Mouse (Mus musculus) gastrocnemius, postnatal 14 days (tissue): ENCODE results near the gene Reps2. TPM values are rescaled to one million over a fixed set of nuclear protein-coding genes. Genes with fewer than 3 reads are reported as not detected.

Source experiments
- DNase-seq: peaks from one replicate; pipeline ENCODE4 v3.0.0; 2021; ENCODE audit warnings: mixed read lengths
- intact Hi-C: fragments of 180-260 bp; cut with DNase I; formaldehyde crosslinking; loops from one replicate; pipeline ENCODE4 v1.15.1; 2025; ENCODE audit warnings: low total_unique reads
- long read RNA-seq, 2 experiments: library from polyadenylated mRNA; stranded (forward); transcript quantifications; one replicate each; pipeline ENCODE4 v2.0.0; 2021
- total RNA-seq, 2 experiments: library from RNA; stranded (reverse); gene quantifications; 2 replicates each; pipeline ENCODE4 v1.2.3; 2021

The Reps2 gene
- total RNA-seq, result 1 to 10 TPM; 1.7 to 2.9 TPM
- long read RNA-seq, experiment 1, result 0 reads
- long read RNA-seq, experiment 2, partial matches to known transcripts, result 0 of 2 reads
- long read RNA-seq, experiment 2, other reads (novel, unspliced or antisense), result 2 of 2 reads

DNA sequence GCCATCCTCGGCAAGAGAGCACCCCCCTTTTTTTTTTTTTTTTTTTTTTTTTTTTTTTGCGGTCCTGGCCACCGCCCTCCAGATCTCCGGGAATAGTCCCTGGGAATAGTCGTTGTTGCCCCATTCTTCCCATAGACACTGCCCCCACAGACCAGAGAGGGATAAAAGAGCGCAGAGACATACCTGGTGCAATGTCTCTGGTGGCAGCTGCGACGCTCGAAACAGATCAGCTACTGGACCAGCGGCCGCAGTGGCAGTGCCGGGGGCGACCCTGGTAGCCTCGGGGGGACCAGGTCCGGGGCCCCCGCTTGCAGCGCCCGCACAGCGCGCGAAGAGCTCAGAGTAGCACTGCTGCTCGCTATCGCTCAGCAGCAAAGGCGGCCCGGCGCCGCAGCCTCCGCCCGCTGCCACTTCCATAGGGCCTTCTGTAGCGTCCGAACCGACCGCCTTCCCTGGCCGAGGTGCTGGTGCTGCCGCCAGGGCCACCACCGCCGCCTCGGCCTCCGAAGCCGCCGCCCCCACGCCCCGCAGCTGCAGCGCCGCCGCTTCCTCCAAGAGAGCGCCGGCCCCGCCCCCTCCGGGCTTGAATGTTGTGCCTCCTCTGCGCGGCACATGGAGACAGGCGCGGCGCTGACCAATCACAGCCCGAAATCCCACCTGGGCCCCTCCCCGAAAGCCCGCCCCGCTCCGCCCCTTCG, at the start of gene Reps2:
Gene Reps2 (minus strand): TSS at position 559 of the 698 bp plus-strand sequence.
- DNase-seq, result peak; percentile 82
- intact Hi-C loops, result no loop called here

DNA sequence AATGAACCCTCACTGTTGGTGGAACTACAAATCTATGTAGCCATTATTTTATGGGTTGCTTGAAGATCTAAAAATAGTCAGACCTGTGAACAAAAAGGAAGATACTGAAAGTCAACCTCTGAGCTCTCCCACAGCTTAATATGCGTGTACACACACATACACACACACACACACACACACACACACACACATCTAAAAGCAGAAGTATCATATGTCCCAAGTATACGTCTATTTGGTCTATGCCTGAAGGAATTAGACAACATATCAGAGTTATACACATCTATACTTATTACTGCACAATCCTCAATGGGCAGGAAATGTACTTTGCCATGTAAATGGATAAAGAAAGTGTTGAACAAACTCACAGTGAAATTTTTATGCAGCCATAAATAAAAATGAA, 47.8 kb upstream of the Reps2 start:
- no peak for DNase-seq
- intact Hi-C loops, result no loop called here

DNA sequence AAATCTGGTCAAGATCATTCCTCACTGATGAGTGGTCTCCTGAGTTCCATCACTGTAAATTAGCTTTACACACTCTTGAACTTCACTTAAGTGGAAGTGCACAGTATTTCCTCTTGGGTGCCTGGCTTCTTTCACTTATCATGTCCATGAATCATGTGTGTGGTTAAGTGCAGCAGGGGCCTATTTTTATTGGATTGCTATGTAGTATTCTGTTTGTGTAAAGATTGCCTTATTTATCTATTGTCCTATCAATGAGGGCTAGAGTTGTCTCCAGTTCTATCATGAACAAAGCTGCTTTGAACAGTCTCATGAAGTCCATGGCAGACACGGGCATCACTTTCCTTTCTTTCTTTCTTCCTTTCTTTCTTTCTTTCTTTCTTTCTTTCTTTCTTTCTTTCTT, 41.9 kb upstream of the Reps2 start:
- DNase-seq, result no peak
- intact Hi-C loops, result no loop called here

DNA sequence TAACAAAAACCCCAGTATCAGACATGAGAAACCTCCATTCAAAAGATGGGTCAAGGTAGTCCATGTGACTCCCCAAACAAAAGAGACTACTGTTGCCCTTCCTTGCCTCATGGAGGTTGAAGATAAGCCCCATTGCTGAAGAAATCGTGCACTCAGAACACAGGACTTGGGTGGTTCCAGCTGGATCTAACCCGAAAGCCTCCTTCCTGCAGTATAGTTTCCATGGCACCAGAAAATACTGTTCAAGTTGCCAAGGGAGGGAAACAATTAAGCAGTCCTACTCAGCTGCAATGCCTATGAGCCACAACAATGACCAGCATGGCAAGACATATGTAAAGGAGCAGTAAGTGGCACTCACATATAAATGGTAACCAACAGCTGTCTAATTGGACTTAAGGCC, 36.1 kb upstream of the Reps2 start:
- no peak for DNase-seq
- intact Hi-C loops, result no loop called here

DNA sequence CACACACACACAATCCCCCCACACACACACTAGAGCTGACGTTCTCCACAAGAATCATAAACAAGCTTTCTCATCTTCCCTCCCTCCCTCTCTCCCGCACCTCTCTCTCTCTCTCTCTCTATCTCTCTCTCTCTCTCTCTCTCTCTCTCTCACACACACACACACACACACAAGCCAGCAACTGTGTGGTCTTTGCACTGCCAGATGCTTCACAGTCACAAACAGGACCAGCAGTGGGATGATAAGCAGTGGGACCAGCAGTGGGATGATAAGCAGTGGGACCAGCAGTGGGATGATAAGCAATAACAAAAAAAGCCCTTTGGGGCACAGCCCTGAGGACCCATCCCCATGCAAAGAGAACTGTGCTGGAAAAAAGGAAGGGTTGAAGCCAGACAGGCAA, 35.4 kb upstream of the Reps2 start:
- no peak for DNase-seq
- intact Hi-C loops, result no loop called here

DNA sequence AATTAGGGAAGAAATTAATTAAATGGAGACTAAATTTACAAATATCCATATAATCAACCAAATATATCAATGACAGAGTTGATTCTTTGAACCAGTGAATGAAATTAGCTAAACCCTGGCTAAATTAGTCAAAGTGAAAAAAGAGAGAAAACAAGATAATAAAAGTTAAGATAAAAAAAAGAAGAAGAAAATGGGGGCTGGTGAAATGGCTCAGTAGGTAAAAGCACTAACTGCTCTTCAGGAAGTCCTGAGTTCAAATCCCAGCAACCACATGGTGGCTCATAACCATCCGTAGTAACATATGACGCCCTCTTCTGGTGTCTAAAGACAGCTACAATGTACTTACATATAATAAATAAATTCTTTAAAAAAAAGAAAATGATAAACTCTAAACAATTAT, 22.7 kb upstream of the Reps2 start:
- intact Hi-C loops, result no loop called here
- no peak for DNase-seq

DNA sequence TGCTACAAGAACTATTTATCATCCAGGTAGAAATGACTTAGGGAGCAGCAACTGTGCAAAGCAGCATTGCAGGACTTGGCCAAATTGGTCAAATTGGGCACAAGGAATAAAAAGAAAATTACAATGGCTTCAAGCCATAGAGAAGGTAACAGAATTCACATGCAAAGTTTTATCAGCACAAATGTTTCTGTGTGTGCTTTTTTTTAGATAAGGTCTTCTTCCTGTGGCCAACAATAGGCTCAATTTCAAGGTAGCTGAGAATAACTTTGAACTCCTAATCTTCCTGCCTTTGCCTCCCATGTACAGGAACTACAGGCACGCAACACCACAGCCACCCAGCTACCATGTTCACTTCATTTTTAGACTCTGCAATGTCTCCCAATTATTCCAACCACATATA, 16.7 kb upstream of the Reps2 start:
- intact Hi-C loops, result no loop called here
- no peak for DNase-seq

DNA sequence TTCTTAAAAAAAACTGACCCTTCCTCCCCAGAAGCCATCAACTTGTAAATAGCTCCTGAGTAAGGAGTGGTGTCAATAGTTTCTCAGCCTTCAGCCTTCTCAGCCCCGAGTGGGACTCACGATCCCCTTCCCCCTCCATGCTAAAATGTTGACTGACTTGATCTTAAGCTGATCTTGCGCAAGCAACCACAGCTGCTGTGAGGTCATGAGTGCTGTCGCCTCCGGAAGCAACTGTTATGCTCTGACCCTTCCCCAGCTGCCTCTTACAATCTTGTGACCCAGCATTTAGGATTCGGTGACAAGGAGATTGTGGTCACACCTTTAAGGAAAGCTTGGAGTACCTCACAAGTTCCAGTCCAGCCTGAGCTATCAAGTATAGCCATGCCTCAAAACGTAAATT, 10.1 kb upstream of the Reps2 start:
- intact Hi-C loops, result no loop called here
- DNase-seq, result no peak

DNA sequence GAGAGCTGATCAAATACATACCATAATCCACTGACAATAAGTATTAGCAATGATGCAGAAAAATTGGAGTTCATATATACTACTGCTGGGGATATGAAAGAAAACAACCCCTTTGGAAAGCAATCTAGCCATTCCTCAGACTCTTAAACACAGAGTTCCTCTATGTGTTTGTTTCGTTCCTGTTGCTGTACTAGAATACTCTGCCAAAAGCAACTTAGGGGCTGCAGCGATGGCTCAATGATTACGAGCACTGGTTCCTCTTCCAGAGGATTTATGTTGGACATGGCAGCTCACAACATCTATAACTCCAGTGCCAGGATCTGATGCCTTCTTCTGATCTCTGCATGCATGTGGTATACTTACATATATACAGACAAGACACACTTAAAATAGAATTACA, 9.0 kb upstream of the Reps2 start:
- DNase-seq, result no peak
- intact Hi-C loops, result no loop called here

DNA sequence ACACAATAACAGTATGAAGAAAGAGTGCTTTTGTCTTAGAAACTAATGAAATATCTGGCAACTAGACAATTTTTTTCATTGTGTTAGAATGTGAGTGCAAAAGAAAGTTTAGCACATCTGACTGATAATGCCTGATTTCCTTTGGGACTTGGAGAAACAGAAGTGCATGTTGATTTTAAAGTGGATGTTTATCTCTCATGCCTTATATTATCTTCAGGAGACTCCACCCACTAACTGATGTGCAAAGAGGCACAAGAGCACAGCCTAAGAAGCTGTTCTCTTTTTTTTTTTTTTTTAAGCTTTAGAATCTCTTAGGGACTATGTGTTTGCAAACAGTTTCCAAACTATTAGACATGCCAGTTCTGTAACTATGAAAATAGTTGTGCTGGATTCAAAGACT, 7.7 kb upstream of the Reps2 start:
- no peak for DNase-seq
- intact Hi-C loops, result no loop called here

DNA sequence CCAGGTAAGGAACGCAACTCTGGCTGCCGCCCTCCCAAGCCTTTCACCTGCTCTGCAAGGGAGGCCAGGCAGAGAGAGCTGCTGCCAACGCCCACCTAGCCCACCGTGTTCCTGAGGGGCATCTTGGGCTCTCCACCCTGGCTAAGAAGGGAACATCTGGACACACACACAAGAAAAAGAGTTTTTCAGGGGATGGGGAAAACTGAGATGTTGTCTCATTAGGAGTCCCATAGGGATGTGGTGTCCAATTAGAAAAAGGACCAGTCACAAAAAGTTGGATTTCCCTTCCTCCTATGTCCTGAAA, 292 bp upstream of the Reps2 start:
- DNase-seq, result no peak
- intact Hi-C loops, result no loop called here

DNA sequence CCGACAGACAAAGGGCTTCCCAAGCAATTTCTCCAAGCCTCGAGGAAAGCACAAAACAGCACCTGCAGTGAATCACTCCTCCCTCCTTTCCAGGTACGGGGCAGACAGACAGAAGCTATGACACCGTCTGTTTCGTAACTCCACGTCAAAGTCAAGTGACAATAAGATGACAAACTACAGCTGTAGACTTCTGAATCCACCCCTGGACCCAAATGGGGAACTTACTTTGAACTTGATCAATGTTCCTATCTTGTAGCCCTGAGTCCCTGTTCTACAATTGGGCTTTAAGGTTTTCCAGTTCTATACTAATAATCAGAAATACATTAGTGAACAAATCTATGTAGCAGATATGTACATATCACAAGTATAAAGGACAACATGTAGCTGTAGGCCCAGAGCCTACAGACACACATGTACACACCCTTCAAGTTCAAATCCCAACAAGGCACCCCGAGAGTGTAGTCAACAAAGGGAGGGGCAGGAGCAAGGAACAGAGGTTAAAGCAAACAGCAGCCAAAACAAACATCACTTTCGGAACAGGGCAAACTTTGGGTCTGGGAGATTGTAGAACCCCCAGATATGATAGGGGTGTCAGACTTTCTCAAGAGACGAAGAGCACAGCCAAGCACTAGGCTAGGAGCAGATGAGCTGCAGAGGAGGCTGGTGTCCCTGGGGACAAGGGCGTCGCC, 903 bp downstream of the Reps2 start:
- no peak for DNase-seq

DNA sequence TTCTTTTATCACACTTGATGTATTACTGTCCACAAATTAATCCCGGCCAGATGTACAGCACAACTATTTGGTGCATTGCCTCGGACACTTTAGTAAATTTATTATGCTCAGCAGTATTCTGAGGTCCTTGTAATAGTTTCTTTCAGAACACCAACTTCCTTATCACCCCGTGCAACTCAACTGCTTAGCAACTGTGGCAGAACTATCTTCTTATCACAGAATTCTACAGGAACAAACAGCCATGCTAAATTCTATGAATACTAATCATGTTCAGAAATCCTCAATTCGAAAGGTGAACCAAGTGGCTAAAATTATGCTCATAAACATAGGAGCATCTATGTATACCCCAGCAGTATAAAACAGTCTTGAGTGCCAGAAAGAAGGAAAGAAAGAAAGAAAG, 1.7 kb downstream of the Reps2 start:
- DNase-seq, result no peak
- intact Hi-C loops, result no loop called here

More for the DNA sequence above, 903 bp downstream of the Reps2 start:
- intact Hi-C loops, result no loop called here

DNA sequence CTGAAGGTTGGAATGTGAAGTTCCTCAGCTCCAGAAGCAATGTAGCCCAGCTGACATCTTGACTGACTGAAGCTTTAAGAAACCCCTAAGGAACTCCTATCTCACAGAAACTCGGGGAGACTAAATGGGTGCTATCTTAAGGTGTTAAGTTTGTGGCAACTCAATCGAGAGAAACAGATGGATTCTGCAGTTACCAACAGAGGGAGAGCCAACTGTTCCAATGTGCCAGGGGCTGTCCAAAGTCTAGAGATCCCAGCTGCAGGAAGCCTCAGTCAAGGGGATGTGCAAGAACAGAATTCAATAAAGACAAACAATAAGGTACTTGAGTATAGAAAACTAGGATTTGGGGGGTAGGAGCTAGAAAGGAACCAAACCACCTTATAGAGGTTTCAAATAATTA, 8.3 kb downstream of the Reps2 start:
- DNase-seq, result no peak
- intact Hi-C loops, result no loop called here

DNA sequence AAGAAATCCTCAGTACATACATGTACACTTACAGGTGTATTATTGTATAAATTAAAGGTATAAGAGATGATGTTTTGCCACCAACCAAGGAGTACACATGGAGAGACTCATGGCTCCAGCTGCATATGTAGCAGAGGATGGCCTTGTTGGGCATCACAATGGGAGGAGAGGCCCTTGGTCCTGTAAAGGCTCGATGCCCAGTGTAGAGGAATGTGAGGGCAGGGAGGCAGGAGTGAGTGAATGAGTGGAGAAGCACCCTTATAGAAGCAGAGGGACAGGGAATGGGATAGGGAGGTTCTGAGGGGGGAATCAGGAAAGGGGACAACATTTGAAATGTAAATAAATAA, 21.4 kb downstream of the Reps2 start:
- intact Hi-C loops, result no loop called here
- DNase-seq, result no peak

DNA sequence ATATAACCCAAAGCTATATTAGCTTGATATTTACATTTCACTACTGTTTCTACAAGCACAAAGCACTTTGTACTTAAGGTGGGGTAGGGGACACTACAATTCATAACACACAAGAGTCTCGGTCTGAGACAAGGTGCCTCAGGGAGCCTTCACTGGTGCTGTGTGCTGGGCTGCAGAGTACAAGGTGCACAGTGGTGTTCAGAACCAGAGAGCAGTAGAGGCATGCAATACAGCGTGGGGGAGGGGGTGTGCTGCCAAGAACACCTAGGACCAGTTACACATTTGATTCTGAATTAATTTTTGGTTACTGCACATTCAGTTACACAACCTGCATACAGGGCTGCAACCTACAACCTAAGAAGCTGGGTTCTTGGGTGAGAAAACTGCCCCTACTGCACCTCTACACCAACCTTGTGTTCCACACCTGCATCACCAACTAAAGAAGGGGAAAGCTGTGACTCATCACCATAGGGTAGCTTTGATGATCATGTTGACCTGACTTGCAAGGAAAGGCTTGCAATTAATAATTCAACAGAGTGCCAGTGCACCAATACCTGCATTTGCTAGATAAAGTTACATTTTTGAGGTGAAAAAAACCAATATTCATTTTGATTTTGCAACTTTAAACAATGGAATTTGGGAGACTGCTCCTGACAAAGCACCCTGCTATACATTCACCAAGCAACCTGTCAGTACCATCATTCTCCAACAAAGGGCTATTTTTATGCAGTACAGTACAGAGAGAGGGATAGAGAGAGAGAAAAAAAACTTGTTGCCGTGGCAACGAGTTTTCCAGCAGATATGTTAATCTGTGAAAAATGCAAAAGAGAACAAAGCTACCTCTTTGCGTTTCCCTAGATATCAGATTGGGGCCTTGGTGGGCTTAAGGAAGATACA, 22.0 kb downstream of the Reps2 start:
- intact Hi-C loops, result no loop called here
- no peak for DNase-seq

DNA sequence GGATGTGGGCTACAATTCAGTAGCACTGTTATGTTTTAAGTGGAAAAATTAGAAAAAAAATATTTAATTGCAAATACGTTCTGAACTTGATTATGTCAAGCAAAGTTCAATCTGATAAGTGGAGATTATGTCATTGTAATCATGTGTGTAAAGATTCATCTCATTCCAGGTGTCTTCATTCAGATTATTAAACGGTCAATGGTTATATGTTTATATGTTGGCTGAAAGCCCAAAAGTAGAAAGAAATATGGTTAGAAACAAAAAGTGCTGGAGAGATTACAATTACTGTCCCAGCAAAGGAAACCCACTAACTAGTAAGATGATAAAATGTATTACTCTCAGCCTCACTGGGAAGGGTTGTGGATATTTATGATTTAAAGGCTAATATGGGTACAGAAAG, 23.7 kb downstream of the Reps2 start:
- DNase-seq, result no peak
- intact Hi-C loops, result no loop called here

DNA sequence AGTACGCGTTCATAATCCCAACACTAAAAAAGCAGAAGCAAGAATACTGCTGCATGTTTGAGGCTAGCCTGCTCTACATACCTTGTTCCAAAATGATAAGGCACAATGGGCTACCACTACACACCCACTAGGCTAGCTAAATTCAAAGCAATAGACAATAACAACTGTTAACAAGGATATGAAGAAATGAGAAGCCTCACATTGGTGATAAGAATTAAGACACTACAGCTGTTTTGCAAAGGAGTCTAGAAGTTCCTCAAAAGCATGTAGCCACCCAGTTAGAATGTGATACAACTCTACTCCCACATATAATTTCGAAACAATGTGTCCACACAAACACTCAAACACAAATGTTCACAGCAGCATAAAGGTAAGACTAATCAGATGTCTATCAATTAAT, 24.9 kb downstream of the Reps2 start:
- DNase-seq, result no peak
- intact Hi-C loops, result no loop called here

DNA sequence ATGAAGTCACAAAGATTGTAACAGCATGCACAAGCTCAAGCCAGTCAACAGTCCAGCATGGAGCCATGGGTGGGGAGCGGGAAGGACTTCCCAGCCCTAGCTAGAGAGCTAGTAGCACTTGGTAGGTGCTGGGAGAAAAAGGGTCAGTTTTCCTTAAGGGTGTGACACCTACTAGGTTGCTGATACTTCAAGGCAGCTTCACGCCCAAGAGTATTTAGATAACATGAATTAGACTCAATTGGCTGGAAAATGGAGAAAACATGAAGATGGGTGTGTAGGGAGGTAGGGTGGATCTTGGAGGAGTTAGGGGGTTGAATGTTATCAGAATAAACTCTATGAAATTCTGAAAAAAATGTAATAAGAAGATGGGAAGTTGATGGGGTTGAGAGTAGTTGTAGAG, 37.3 kb downstream of the Reps2 start:
- intact Hi-C loops, result no loop called here
- DNase-seq, result no peak

DNA sequence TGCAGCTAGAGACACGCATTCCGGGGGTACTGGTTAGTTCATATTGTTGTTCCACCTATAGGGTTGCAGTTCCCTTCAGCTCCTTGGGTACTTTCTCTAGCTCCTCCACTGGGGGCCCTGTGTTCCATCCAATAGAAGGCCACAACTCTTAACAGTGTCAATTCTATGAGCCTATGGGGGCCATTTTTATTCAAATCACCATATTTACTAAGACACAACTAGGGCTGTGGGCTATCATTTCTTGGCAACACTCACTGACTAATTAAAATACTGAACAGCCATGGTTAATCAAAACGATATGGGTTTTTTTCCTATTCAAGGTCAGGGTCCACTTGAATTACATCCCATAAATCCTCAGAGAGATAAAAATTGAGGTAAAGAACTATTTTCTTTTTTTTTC, 43.8 kb downstream of the Reps2 start:
- intact Hi-C loops, result no loop called here
- DNase-seq, result no peak
